Mouse (Mus musculus): ENCODE results near the gene Gucy1b2.

DNA sequence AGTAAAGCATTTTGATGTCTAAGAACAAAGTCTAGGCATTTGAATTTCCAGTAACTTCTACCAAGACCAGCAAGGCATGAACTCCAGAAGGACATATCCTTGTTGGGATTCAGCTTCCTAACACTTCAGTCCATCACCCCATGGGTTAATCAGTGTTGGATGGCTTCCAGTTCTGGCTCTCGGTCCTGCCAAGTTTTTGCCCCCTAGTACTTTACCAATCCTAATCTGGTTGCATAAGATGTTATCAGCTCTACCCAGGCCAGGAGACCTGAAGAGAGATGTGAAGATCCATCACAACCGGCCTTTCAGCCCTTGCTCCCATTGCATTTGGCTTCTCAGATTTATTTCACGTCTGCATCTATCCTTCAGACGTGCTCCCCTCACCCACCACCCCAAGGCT is 33.8 kb downstream of the Gucy1b2 start:
- TF ChIP-seq CTCF (IDR thresholded peaks at IDR 0.05; ENCODE audit: low read depth), result no peak
- TF ChIP-seq EP300 (IDR thresholded peaks at IDR 0.05; ENCODE audit: low read depth), result no peak

Measured in heart, postnatal 0 days (tissue).